Mouse (Mus musculus) 416B (cell line): ENCODE results near the gene Ccdc15.

Experiments used
- DNase-seq: peaks from one replicate; pipeline ENCODE4 v3.0.0; 2011; ENCODE audit warnings: low read depth

The Ccdc15 gene

GRCm38 (mm10) chr9:37347988-37348642 lies at the start of gene Ccdc15:
TSS of gene Ccdc15 (minus strand) at chr9:37348432.
- DNase-seq: peak; percentile 98

GRCm38 (mm10) chr9:37393482-37394131 lies 45.4 kb upstream of the Ccdc15 start:
- no peak for DNase-seq

DNA sequence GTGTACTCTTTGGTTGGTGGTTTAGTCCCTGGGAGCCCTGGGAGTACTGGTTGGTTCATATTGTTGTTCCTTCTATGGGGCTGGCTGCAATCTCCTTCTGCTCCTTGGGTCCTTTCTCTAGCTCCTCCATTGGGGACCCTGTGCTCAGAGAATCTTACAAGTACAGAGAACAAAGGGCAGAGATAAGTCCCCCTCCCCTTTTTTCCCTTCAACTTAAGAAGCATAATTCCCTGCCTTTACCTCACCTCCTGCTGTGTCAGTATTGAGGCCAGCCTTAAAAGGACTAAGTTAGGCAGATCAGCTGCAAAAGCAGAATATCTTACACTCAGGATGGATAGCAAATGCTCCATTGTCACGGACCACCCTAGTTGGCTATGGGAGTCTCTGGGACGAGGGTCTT lies 43.8 kb upstream of the Ccdc15 start:
- DNase-seq: no peak

- no peak for DNase-seq
Observed at GRCm38 (mm10) chr9:37390891-37391290, 42.7 kb upstream of the Ccdc15 start.

DNA sequence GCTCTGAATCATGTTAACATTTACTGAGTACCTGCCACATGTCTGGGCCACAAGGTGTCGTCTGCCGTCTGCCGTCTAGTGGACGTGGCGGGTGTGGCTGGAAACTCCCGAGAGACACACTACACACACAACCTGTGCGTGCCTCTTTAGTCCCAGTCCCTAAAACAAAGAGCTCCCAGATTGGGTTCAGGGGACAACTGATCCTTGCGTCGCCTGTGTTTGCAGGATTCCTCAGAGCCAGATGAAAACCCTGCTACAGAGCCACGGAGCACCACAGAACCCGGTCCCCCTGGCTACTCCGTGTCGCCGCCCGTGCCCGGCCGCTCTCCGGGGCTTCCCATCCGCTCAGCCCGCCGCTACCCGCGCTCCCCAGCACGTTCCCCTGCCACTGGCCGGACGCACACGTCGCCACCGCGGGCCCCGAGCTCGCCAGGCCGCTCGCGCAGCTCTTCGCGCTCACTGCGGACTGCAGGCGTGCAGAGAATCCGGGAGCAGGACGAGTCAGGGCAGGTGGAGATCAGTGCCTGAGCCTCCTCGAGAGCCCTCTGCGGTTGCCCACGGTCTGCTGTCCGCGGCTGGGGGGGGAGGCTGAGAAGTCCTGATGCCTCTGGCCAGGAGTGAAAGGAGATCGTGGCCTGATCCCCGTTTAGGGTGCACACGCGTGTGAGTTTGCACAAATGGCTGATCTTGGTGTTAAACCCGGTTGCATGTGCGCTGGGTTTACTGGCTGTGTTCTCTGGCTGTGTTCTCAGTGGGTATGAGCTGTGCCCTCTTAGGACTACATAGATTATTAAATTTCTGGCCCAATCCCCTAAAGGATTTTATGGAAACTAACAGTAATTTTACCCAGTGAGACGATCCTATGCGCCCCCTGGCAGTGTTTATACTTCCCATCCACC lies 36.3 kb upstream of the Ccdc15 start:
- no peak for DNase-seq

DNA sequence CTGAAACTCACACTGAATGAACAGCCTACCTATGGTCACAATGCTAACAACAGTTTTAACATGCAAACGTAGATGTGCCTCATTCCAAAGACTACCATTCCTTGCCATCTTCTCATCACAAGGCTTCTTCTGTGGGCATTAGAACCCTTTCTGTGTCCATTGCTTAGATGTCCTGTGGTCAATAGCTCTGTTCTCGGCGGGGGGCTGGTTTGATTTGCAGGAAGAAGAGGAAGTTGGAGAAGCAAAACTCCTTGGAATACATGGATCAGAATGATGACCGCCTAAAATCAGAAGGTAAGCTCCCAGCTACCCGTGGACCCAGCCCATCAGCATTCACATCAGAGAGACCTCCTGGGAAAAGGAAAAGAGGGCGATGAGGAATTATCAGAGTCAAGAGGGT lies 34.9 kb upstream of the Ccdc15 start:
- DNase-seq: no peak

DNA sequence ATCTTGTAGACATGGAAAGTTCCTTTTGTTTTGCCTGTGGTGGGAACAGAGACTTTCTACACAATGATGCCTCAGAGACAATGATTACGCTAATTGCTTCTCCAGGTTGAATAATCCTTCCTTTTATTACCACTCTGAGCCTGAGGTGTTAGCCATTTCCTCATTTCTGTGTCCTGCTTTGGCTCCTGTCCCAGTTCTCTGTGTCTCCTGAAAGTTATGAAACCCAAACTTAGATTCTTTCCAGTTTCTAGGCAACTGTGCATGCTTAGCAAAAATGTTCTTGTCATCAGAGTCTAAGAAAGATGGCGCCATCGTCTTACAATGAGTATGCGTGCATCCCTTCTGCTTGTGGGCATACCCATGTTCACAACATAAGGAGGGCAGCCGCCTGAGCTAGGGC lies 27.5 kb upstream of the Ccdc15 start:
- peak; percentile 14 for DNase-seq

GRCm38 (mm10) chr9:37371232-37371801 lies 23.1 kb upstream of the Ccdc15 start:
- no peak for DNase-seq

GRCm38 (mm10) chr9:37368860-37369259 lies 20.6 kb upstream of the Ccdc15 start:
- DNase-seq: no peak

GRCm38 (mm10) chr9:37368081-37368830 lies 20.0 kb upstream of the Ccdc15 start:
- DNase-seq: no peak

DNA sequence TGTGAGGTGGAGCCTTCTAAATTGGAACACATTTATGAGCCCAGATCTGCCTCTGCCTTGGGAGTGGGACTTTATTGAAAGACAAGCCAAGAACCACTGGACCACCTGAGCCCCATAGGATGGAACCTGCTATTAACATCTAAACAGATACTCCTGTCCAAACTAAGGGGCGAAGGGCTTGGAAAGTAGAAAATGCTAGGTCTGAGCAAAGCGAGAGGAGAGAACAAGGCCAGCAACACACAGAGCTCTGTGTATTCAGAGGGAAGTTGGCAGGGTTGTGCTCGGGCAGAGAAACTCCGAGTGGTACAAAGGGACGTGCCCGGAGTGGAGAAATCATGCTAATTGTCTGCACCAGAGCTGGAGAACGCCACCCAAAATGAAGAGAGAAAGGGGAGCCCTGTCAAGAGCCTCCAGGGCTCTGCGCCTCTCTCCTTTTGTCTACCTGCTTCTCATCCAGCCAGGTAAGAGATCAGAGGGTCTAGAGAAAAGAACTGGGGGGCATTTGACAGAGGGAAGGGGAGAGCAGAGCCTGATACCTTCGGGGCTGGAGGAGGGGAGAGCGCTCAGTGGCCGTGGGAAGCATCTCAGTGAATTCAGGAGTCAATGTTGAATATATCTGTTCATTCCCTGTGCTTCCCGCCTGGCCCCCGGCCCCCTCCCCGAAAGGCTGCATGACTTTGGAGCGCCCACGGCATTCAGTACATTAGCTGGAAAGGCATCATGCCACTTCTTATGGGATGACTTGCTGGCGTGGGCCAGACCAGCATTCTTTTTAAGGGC lies 19.3 kb upstream of the Ccdc15 start, which contains the start of gene Hepacam:
TSS of gene Hepacam (plus strand) at position 51 of the 780 bp plus-strand sequence.
- no peak for DNase-seq

DNA sequence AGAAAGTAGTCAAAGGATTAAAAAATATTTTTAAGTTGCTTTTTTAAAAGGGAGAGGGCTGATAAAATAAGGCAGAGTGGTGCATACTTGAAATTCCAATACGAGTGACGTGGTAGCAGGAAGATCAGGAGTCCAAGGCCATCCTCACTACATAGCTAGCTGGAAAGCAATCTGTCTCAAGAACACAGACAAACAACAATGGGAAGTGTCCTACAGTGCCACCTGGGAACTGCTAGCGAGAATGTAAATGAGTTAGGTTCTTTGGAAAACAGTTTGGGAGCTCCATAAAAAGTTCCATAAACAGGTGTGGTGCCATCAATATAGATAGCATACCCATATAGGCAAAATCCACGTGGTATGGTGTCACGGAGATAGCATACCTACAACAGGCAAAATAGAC lies 17.5 kb upstream of the Ccdc15 start:
- DNase-seq: no peak

DNA sequence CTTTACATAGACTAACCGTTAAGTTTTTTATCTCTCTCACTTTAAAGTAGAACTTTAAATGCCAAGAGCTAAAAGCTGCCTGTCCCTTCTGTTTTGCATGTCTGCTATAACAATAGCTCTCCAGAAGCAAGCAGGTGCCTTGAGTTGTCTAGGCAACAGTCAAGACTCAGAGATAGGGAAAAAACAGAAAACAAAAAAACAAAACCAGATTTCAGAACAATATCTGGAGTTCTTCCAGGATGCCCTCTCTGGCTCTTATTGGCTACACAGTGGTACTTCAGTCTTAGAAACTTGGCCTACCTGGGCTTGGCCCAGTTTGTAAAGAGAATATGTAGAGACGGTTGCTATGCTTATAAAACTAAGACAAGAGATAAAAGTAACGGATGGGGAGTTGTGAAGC lies 16.2 kb upstream of the Ccdc15 start:
- no peak for DNase-seq

GRCm38 (mm10) chr9:37363551-37363950 lies 15.3 kb upstream of the Ccdc15 start:
- no peak for DNase-seq

GRCm38 (mm10) chr9:37362881-37363280 lies 14.6 kb upstream of the Ccdc15 start:
- no peak for DNase-seq

DNA sequence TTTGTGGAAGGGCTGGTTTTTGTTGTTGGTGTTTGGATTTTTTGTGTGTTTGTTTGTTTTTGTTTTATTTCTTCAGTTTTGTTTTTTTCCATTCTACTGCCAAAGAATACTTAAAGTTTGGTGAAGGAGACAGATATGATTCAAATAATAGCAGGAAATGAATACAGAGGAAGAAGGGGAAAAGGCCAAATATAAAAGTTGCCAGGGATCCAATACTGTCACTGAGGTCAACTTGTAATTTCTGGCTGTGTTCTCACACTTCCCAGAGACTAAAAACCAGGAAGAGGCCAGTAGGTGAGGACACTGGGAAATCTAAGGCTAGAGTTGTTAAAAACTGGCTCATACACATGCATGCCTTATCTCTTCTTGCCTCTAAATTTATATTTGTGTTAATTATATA lies 13.9 kb upstream of the Ccdc15 start:
- no peak for DNase-seq

- no peak for DNase-seq
Observed at GRCm38 (mm10) chr9:37359331-37360220, 11.3 kb upstream of the Ccdc15 start.

- no peak for DNase-seq
Observed at GRCm38 (mm10) chr9:37358713-37359330, 10.6 kb upstream of the Ccdc15 start.

DNA sequence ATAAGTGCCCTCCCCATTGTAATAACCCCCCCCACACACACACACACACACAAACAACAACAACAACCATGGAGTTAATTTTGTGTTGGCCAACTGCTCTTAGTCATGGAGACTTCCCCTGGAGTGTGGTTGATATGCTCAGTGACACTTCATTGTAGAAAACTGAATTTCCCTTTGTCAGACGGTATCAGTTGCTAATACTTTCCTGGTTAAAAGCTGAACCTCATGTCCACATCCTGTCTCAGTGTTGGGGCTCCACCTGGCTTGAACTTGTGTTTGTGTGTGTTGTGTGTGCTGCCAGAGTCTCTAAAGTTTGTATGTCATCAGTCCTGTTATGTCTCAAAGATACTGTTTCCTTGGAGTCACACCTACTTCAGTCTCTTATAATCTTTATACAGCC lies 6.3 kb upstream of the Ccdc15 start:
- DNase-seq: peak; percentile 70
